Mouse (Mus musculus): ENCODE data around the gene Slc5a9. TPM values are rescaled to one million over a fixed set of nuclear protein-coding genes. Genes with fewer than 3 reads are reported as not detected.
A peak's percentile ranks its signal among the peaks of the same experiment; 100 is the strongest.
"Not testable (repeated sequence)": the region's sequence is repeated elsewhere in the genome, so short reads cannot be mapped to it uniquely, and the experiment has no call there.

Gene Slc5a9
- not detected in 2 replicates for total RNA-seq (2021)
- long read RNA-seq, experiment 1, result 0 reads
- long read RNA-seq, experiment 2, result 0 reads

DNA sequence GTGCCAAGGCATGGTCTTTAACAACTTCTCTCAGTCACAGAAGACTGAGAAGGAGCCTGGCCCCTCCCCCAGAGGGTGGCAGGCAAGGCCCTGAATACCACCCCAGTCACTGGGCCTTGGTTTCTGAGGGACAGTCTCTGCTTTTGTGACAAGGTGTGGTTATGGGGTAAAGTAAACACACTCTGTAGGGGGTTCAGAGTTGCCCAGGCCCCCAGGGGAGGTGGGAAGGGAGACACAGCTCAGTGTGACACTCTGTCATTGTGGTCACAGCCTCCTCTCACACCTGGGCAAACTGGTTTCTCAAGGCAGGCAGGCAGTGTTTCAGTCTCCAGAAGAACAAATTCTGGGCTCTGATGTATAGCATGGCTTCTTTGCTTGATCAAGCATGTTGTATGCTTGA is at the start of gene Slc5a9:
TSS of gene Slc5a9 (minus strand) at position 144 of the 400 bp plus-strand sequence.
- no peak for DNase-seq

DNA sequence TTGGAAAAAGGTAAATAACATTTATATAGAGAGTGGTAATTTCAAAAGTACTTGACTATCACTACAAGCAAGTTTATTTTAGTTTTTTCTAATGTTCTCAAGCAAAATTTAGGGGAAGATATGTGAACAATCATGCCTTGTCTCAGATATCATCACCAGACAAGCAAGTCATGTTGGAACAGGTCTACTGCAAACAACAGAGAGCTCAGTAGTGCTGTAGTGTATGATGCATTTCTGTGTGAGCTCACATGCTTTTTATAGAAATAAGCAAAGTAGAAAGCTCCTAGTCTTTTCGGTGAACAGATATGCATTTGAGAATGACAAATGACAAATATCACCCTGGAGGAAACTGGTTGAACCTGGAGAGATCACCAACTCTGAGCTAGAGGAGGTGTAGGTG is 16.4 kb upstream of the Slc5a9 start, which contains the start of gene Skint8:
TSS of gene Skint8 (plus strand) at position 301 of the 400 bp plus-strand sequence.
- no peak for DNase-seq

DNA sequence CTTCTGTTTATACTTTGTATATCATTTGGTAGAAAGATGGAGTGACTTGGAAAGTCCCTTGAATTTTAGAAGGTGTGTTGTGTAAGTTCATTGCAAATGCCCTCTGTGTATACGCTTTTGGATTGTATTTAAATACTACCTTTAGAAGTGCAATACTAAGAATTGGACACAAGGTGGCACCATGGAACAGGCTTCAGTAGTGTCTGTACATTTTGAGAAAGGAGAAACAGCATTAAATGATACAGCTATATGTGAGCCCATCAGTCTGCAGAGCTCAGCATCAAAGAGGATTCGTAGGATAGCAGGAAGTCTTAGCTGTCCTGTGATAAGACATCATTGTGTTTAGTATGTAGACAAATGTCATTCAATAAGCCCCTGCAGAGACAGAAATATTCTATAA is 5.2 kb upstream of the Slc5a9 start:
- no peak for DNase-seq

DNA sequence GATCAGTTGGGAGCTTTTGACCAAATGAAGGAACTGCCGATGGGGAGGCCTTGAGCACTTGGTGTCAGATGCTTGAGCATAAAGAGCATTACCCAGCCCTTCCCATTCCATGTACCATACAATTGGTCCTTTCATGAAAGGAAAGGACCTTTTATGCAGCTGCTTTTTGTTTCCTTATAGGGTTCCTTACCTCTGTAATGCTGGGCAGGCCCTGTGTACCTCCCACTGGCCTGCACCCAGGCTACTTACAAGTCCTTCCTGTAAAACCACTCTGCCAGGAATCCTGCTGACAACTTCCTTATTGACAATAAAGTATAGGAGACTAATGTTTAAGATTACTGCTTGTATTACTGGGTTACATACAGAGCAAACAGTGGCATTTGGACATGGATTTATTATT is 1.2 kb downstream of the Slc5a9 start:
- no peak for DNase-seq

DNA sequence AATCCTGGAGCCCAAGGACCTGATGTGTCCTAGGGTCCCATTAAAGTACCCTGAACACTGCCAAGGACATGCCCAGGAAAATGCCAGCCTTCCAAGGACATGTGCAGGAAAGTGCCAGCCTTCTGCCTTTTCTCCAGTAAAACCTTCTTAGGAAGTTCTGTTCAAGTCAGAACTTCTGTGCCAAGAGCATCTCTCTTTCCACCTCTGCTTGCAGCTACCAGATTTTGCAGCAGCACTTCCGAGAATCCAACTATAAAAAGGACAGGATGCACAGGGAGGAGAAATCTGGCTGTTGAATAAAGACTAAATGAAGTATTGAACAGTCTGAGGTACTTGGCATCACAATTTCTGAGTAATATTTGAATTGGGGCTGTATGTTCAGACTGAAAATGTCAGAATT is 2.2 kb downstream of the Slc5a9 start:
- not testable (repeated sequence) for DNase-seq

DNA sequence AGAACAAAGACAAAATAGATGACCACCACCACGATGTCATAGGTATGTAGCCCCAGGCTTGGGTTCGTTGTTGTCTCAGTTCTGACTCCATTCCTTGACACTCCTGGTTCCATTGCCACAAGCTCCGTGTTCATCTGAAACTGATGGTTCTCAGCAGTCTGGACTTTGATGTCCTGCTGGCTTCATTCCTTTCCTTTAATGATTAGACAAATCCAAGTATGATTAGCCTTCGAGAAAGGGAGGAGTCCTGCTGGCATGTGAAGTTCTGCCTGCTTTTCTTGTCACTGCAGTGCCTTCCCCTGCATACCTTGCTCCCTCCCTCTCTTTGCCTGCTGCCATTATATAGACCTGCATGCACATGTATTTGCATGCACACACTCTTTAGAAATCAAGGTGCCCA is 4.2 kb downstream of the Slc5a9 start:
- DNase-seq, result no peak

DNA sequence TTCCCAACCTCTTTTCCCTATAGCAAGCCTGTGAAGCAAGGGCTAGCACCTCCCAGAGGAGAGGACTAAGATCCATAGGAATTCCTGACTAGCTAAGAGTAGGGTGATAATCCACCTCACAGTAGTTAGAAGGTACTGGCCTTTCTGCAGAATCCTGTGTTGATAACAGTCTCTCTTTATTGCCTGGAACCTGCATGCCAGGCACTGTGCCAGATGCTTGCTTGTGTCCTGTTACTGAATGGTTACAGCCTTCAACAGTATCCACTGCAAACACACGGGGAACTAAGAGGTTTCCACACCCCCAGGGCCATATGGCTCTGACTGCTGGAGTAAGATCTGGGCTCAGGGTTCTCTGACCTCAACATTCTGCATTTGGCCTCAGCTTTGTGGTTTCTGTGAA is 5.0 kb downstream of the Slc5a9 start:
- no peak for DNase-seq

DNA sequence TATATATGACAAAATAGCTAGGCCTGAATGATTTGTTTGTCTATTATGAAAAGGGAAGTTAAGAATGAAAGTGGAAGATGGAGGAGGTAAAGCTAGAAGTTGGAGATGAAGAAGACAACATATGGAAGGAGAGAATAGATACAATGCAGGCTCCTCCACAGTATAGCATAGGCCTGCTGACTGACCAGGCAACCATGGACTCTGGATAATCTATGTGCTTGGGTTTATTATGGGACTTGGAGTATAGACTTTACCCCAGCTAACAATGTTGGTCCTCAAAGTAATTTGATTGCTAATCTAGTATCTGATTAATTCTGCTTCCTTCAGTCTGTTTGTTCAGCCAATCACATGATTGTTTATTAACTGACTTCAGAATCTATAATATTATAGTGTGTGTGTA is 10.6 kb downstream of the Slc5a9 start:
- DNase-seq, result no peak

DNA sequence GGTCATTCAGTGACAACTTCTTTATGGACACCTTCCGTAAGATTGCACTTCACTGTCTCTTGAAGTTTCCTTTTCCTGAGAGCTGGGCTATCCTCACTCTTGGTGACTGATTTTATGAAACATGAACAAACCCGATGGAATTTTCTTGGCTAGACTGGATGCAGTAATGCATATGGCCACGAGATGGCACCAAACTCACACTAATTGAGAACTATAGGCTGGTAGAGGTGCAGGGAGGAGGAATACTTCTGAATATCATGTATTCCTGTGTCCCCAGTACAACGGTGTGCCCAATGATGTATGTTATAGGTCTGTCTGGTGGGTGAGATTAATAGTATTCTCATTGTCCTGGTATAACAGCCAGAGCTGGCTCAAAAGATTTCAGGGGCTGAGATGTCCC is 16.1 kb downstream of the Slc5a9 start:
- peak; percentile 77 for DNase-seq

DNA sequence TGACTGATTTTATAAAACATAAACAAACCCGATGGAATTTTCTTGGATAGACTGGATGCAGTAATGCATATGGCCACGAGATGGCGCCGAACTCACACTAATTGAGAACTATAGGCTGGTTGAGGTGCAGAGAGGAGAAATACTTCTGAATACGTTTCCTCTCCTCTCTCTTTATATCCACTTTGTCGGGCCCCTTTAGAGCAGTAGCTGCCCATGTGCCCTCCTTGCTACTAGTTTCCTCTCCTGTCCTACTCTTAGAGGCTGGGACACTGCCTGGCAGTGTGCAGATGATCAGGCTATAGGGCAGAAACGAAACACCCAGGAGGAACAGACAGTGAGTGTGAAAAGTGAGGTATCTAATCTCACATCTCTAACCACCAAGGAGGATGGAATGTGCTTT is 16.7 kb downstream of the Slc5a9 start:
- DNase-seq, result peak; percentile 73

DNA sequence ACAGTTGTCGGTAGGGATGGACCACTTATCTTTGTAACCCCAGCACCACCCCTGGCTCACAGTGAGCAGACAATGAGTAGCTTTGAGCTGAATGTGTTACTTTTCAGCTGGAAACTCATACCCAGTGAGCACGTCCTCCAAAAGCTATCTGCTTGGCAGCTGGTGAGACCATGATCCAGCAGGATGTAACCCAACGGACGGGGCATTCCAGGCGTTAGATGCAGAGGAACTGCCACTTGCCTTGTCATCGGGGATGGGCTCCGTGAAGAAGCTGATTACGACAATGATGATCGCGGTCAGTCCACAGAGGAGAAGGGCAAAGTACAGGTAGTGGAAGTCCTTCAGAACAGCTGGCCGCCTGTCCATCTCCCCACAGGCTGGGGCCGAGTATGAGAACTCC is 19.2 kb downstream of the Slc5a9 start:
- no peak for DNase-seq

DNA sequence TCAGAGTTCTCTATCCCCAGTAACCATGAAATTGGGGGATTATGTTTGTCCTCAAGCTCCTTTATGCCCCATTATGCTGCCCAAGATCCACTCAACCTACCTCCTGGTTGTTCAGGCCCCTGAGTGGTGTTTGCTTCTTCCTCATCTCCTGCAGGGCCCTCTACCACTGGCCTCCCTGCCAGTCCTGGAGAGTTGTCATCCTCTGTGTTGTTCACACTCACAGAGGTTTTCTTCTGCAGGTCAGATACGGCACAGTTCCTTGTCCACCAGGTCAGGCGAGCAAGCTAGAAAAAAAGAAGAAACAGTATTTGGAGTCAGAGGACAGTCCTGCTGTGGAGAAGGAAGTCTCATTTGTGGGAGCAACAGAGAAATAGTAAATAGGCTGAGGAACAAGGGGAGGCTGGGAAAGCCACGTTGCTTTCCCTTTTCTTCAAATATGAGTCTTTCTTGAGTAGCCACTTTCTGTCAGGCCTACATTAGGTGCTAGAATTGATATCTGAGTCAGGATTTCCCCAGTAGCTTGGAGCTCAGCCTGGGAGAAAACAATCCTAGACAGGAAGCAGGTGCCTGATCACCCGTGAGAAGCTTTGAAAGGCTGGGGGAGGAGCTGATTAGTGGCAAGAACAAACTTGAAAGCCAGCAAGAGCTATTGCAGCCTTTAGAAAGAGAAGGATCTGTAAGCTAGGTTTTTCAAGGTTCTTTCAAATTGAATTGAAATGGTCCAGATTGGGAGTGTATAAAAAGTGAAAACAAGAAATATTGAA is 22.4 kb downstream of the Slc5a9 start:
- no peak for DNase-seq

DNA sequence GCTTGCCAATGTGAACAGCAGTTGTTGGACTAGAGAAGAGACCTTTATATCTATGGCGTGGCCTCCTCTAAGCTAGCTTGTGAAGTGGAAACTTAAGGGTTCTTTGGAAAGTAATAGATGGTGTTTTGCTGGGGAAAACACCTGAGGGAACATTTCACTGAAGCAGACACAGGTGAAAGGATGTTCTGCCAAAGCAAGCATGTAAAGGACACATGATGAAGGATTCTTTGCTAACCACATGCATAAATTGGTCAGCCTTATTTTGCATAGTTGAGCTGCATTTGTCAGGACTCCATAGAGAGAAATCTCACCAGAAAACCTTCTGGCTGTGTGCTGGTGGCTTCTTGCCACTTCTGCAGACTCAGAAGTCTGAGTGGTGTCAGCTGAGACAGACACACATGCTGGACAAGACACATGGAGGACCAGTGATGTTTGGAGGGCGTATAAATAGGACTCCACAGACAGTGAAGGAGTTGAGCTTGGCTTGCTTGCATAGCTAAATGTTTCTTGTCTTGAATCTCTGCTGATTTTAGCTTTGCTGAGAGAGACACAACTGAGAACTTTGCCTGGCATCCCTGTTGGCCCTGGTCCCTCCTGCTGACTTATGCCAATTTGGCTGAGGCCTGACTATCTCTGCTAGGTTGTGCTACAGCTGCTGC is 34.8 kb downstream of the Slc5a9 start:
- no peak for DNase-seq

DNA sequence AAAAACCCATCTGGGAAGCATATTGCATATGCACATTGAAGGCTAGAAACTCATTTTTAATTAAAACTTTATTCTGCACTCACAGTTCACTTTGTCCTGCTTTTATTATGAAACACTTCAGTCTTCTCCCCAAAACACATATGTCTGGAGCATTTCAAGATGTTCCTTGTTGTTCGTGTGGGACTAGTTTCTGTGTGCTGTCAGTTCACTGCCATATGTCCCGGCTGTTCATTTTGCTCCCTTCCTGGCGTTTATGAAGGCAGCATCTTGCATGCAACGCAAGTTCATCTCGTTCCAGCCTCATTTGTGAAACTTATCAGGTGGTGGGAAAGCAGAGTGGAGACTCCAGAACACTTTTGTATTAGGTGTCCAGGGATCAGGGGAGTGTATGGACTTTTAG is 36.0 kb downstream of the Slc5a9 start:
- no peak for DNase-seq

DNA sequence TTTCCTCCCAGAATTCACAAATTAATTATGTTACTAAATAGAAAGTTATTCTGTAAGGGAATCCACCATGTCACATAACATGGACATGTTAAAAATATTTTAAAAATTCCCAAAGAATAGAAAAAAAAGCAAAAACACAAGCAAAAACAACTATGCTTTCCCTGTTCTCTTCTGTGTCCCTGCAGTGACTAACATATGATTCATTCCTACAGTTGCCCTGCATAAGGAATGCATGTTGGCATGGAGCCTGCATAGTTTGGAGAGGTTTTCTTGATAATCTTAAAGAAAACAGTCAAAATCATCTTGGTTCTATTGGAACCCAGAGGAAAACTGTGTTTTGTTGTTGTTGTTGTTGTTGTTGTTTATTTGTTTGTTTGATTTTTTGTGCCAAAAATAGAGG is 50.1 kb downstream of the Slc5a9 start:
- no peak for DNase-seq

DNA sequence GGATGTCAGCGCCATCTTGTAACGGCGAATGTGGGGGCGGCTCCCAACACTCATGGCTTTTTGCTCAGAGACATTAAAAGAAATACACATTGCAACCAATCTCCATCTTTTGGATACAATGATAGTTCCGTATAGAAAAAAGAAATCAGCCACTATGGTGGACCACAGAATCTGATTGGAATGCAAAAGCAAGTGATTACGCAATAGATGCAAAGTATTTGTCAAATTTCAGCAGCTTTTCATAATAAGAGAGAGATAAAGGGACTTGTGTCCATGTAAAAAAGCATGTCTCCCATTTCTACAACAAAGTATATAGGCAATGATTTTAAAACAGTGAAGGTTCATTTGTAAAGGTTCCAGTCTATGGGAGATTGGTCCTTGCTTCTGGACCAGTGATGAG is 63.8 kb downstream of the Slc5a9 start:
- no peak for DNase-seq

Other genes with a start within 250 kb of the Slc5a9 start
- gene Spata6, start 182.9 kb downstream of the Slc5a9 start, total RNA-seq (2021), result 12.2 and 20.4 TPM in 2 replicates
- gene Skint8, start 16.5 kb upstream of the Slc5a9 start, total RNA-seq (2021), result not detected in 2 replicates
- gene Skint7, start 70.0 kb upstream of the Slc5a9 start, total RNA-seq (2021), result not detected in 2 replicates
- not detected in 2 replicates for gene Skint1, start 103.4 kb upstream of the Slc5a9 start, total RNA-seq (2021)
- not detected in 2 replicates for gene Skint4, start 169.1 kb upstream of the Slc5a9 start, total RNA-seq (2021)